Mouse (Mus musculus): ENCODE data around the gene Mrpl45. TPM values are rescaled to one million over a fixed set of nuclear protein-coding genes. Genes with fewer than 3 reads are reported as not detected.
"Not testable (repeated sequence)": the region's sequence is repeated elsewhere in the genome, so short reads cannot be mapped to it uniquely, and the experiment has no call there.

Gene Mrpl45
- total RNA-seq (2021) = 10 to 100 TPM; 34.3 to 41.6 TPM
- long read RNA-seq, experiment 1, transcript Mrpl45-201 (8 exons, 2,431 nt) = major isoform, 196 of 220 reads
- long read RNA-seq, experiment 1, partial matches to known transcripts = 9 of 220 reads
- long read RNA-seq, experiment 1, other reads (novel, unspliced or antisense) = 15 of 220 reads
- long read RNA-seq, experiment 2, transcript Mrpl45-201 (8 exons, 2,431 nt) = major isoform, 186 of 204 reads
- long read RNA-seq, experiment 2, partial matches to known transcripts = 2 of 204 reads
- long read RNA-seq, experiment 2, other reads (novel, unspliced or antisense) = 16 of 204 reads

- DNase-seq = peak; percentile 98
Observed at GRCm38 (mm10) chr11:97315504-97316503, at the start of gene Mrpl45. TSS of gene Mrpl45 (plus strand) at chr11:97315716.

- DNase-seq = not testable (repeated sequence)
Observed at GRCm38 (mm10) chr11:97266544-97266943, 49.0 kb upstream of the Mrpl45 start.

- DNase-seq = not testable (repeated sequence)
Observed at GRCm38 (mm10) chr11:97270004-97270403, 45.5 kb upstream of the Mrpl45 start.

- no peak for DNase-seq
Observed at GRCm38 (mm10) chr11:97272835-97273234, 42.7 kb upstream of the Mrpl45 start.

- no peak for DNase-seq
Observed at GRCm38 (mm10) chr11:97273613-97274012, 41.9 kb upstream of the Mrpl45 start.

- DNase-seq = not testable (repeated sequence)
Observed at GRCm38 (mm10) chr11:97274947-97275346, 40.6 kb upstream of the Mrpl45 start.

- DNase-seq = no peak
Observed at GRCm38 (mm10) chr11:97275349-97275748, 40.2 kb upstream of the Mrpl45 start.

GRCm38 (mm10) chr11:97276019-97276418 is 39.5 kb upstream of the Mrpl45 start:
- no peak for DNase-seq

GRCm38 (mm10) chr11:97277166-97277565 is 38.4 kb upstream of the Mrpl45 start:
- no peak for DNase-seq

- DNase-seq = no peak
Observed at GRCm38 (mm10) chr11:97278456-97278855, 37.1 kb upstream of the Mrpl45 start.

GRCm38 (mm10) chr11:97279040-97279404 is 36.5 kb upstream of the Mrpl45 start:
- no peak for DNase-seq

- peak; percentile 56 for DNase-seq
Observed at GRCm38 (mm10) chr11:97279405-97280215, 35.9 kb upstream of the Mrpl45 start.

GRCm38 (mm10) chr11:97280216-97280861 is 35.2 kb upstream of the Mrpl45 start, which contains the start of gene Npepps:
TSS of gene Npepps (minus strand) at chr11:97280638.
- DNase-seq = peak; percentile 78

GRCm38 (mm10) chr11:97282179-97282578 is 33.3 kb upstream of the Mrpl45 start:
- DNase-seq = no peak

GRCm38 (mm10) chr11:97284854-97285253 is 30.7 kb upstream of the Mrpl45 start:
- DNase-seq = no peak

GRCm38 (mm10) chr11:97285852-97286775 is 29.4 kb upstream of the Mrpl45 start:
- no peak for DNase-seq

- DNase-seq = no peak
Observed at GRCm38 (mm10) chr11:97286973-97287372, 28.5 kb upstream of the Mrpl45 start.

GRCm38 (mm10) chr11:97287643-97288042 is 27.9 kb upstream of the Mrpl45 start:
- no peak for DNase-seq

GRCm38 (mm10) chr11:97289276-97290230 is 26.0 kb upstream of the Mrpl45 start:
- peak; percentile 73 for DNase-seq

All from gastrocnemius, postnatal 25 days (tissue).